Mouse (Mus musculus) C2C12 (cell line): ENCODE data around the gene Faim2.

Source experiments
- CEBPB ChIP-seq: IDR thresholded peaks from one replicate; pipeline ENCODE4 v1.6.1; 2011; ENCODE audit warnings: low read depth, mild to moderate bottlenecking, control low read depth, moderate library complexity
- CTCF ChIP-seq: IDR thresholded peaks from one replicate; pipeline ENCODE4 v1.5.1; 2011; ENCODE audit not compliant: control insufficient read depth, insufficient read depth, insufficient read length
- FOSL1 ChIP-seq: IDR thresholded peaks from one replicate; pipeline ENCODE4 v1.8.0; 2011; ENCODE audit warnings: mild to moderate bottlenecking, low read length; ENCODE audit not compliant: poor library complexity, insufficient read depth, severe bottlenecking
- MAX ChIP-seq: IDR thresholded peaks from one replicate; pipeline ENCODE4 v1.6.1; 2011; ENCODE audit warnings: mild to moderate bottlenecking, control low read depth
- MYOD1 ChIP-seq: IDR thresholded peaks from one replicate; pipeline ENCODE4 v1.6.1; 2011; ENCODE audit warnings: low read depth; ENCODE audit not compliant: control insufficient read depth, insufficient read length
- MYOG ChIP-seq: IDR thresholded peaks from one replicate; pipeline ENCODE4 v1.6.1; 2011; ENCODE audit not compliant: control insufficient read depth, insufficient read length; ENCODE audit errors: extremely low read depth
- USF1 ChIP-seq: IDR thresholded peaks from one replicate; pipeline ENCODE4 v1.6.1; 2011; ENCODE audit warnings: low read depth, mild to moderate bottlenecking, control low read depth, moderate library complexity

DNA sequence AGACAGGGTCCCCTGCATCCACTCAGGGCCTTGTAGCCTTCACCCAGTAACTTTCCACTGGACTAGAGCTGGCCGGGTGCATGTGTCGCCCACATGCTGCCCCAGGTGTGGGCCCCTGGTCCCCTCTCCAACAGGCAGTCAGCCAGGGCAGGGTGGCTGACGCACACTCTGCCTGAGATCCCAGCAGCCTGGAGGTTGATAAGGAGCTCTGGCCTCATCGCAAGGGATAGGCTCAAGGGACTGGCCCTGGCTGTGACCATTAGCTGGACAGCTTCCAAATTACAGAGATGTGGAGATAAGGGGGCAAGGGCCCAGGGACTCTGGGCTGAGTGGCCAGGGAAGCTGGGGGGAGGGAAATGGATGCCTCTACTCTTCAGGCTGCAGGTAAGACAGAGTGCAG lies 29.2 kb downstream of the Faim2 start:
- TF ChIP-seq CTCF (no peak), MAX (no peak), USF1 (no peak), MYOD1 (no peak), MYOG (no peak), CEBPB (no peak), FOSL1 (no peak)
